Mouse (Mus musculus): ENCODE data around the gene Shank3. TPM values are rescaled to one million over a fixed set of nuclear protein-coding genes. Genes with fewer than 3 reads are reported as not detected.

The Shank3 gene
- polyA plus RNA-seq, 1 experiment from 2014 or later: 2.6 TPM

DNA sequence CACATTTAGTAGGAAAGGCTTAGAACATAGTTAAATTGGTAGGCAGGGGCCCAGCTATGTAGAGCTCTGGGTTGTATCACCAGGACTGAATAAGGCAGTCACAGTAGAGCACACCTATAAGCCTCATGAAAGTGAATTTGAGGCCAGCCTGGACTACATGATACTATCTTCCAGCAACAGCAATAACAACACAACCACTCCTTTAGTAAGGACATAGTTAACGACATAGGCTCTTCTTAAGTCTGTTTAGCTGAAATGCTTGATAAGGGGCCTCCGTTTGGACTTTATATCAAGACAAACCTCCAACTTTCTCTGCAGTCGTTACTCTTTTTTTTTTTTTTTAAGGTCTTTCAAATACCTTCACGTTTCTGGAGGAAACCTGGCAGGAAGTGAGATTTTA lies 13.3 kb downstream of the Shank3 start:
- 65% methylated on average over 4 of the region's 4 CpGs for WGBS
- peaks cover 3% of the 10 kb centered on the region; the same call in 1 of the 2 replicates for H3K36me3 ChIP-seq
- H3K27ac ChIP-seq: no peak overlapping the region
- no peak for DNase-seq (ENCODE audit: low spot score)
- H3K4me3 ChIP-seq: no peak overlapping the region
- H3K9me3 ChIP-seq: no peaks in the 10 kb centered on the region
- H3K4me1 ChIP-seq: no peaks in the 10 kb centered on the region
- no peaks in the 10 kb centered on the region for H3K27me3 ChIP-seq (ENCODE audit: insufficient read depth, poor library complexity, severe bottlenecking)

DNA sequence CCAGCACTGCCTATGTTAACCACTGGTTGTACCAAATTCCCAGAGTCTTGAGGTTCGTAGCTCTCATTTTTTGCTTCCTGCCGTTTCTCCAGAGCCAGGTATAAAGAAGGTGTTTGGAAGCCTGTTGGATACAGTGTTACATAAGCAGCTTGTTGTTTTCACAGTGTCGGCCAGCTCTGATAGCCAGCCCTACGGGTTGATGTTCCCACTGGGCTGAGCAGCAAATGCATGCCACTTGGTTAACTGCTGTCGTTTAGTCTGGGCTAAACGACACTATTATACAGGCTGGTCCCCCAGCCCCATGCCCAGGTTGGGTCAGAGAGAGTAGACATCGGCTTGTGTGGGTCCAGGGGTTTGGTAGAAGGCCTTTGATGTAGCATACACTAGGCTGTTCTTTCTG lies 22.5 kb downstream of the Shank3 start:
- H3K9me3 ChIP-seq: no peaks in the 10 kb centered on the region
- peaks cover 6% of the 10 kb centered on the region; the same call in 1 of the 2 replicates for H3K4me1 ChIP-seq
- no peak for DNase-seq (ENCODE audit: low spot score)
- peaks cover 48% of the 10 kb centered on the region for H3K27me3 ChIP-seq (ENCODE audit: insufficient read depth, poor library complexity, severe bottlenecking)
- H3K27ac ChIP-seq: no peak overlapping the region
- WGBS: 52% methylated on average over 7 of the region's 7 CpGs
- H3K36me3 ChIP-seq: 0 out of 2 replicates have a peak, but pooled peaks cover 18% of the 10 kb centered on the region
- H3K4me3 ChIP-seq: no peak overlapping the region

DNA sequence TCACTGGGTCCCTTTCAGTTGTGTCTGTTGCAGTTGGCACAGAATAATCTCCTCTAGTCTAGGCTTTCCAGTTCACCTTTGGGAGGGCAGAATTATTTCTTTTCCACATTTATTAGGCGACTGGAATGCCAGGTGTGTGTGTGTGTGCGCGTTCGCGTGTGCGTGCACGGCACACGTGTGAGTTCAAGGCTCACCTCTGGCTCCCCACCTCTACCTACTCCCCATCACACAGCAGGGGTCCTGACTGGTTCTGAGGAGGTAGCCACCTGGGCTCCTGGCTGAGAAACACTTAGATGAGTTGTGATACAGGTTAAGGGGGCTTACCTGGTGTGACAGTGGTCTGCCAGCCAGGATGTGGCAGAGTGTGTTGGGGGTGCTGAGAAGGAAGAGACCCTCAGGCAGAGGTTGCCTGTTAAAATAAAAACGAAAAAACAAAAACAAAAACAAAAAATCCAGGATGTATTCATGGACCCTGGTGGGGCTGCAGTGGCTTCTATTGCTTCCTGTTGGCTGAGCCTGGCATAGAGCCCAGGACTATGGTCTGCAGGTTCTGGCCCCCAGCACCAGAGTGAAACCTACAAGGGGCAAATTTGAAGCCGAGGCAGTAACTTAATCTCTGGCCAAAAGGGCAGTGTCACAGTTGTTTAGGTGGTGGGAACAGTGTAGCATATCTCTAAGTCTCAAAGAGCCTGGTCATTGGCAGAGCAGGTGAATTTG lies 23.3 kb downstream of the Shank3 start:
- WGBS: 83% methylated on average over 10 of the region's 10 CpGs
- DNase-seq (ENCODE audit: low spot score): no peak
- peaks cover 48% of the 10 kb centered on the region for H3K27me3 ChIP-seq (ENCODE audit: insufficient read depth, poor library complexity, severe bottlenecking)

DNA sequence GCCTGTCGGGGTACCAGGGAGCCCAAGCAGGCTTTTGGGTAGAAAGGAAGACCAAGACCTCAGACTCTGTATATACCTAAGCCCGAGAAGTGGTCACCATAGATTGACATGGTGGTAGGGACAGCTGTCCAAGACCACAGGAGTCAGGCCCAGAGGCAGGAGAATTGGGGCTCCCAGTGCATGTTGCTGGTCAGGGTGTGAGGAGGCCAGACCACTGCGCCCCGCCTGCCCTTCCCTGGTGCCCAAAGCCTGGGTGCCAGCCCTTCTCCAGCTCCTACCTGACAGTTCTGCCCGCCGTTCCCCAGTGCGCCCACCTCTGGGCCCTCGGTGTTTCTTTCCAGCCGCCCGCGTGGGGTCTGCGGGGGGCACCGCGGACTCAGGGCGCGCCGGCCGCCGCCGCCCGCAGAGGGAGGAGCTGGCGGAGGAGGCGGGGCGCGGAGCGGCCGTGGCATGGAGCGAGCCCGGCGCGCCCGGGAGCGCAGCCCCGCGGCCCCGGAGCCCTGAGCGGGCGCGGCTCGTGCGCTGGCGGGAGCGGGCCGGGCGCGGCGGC lies 23.9 kb downstream of the Shank3 start:
- WGBS: 30% methylated on average over 47 of the region's 47 CpGs
- peaks cover 48% of the 10 kb centered on the region for H3K27me3 ChIP-seq (ENCODE audit: insufficient read depth, poor library complexity, severe bottlenecking)

More for the DNA sequence above, 23.3 kb downstream of the Shank3 start:
- no peak overlapping the region for H3K27ac ChIP-seq
- H3K9me3 ChIP-seq: no peaks in the 10 kb centered on the region
- peaks cover 6% of the 10 kb centered on the region; the same call in 1 of the 2 replicates for H3K4me1 ChIP-seq
- peak overlapping the region; percentile 64; the same call in 1 of the 2 replicates for H3K4me3 ChIP-seq
- H3K36me3 ChIP-seq: 0 out of 2 replicates have a peak, but pooled peaks cover 18% of the 10 kb centered on the region

DNA sequence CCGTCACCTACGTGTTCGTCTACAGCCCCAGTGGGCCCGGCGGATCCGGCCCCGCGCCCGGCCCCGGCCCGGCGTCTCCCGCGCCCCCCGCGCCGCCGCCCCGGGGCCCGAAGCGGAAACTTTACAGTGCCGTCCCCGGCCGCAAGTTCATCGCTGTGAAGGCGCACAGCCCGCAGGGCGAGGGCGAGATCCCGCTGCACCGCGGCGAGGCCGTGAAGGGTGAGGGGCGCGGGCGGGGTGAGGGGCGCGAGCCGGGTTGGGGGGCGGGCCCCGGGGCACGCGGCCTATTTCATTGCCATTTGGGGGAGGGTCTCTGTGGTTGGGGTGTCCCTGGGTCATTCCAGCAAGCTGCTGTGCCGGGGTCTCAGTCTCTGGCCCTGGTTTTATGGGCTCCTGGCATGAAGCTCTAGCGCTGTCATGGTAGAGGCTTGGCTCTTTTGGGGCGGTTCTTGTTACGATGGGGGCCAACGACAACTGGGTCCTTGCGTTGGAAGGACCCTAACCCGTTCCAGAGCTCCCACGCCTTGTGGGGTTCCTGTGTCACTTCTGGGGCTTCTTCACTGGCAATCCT lies 24.7 kb downstream of the Shank3 start:
- peak overlapping the region; percentile 64 for H3K4me3 ChIP-seq
- H3K27me3 ChIP-seq (ENCODE audit: insufficient read depth, poor library complexity, severe bottlenecking): peaks cover 48% of the 10 kb centered on the region
- peaks cover 22% of the 10 kb centered on the region; the same call in 1 of the 2 replicates for H3K36me3 ChIP-seq
- H3K9me3 ChIP-seq: no peaks in the 10 kb centered on the region
- peak overlapping the region; percentile 19; the same call in 1 of the 2 replicates for H3K27ac ChIP-seq
- H3K4me1 ChIP-seq: peaks cover 6% of the 10 kb centered on the region; the same call in 1 of the 2 replicates
- DNase-seq (ENCODE audit: low spot score): no peak
- 23% methylated on average over 51 of the region's 52 CpGs for WGBS

More for the DNA sequence above, 23.9 kb downstream of the Shank3 start:
- Histone ChIP-seq H3K4me3 (peak overlapping the region; percentile 64), H3K27ac (no peak overlapping the region), H3K36me3 (0 out of 2 replicates have a peak, but pooled peaks cover 19% of the 10 kb centered on the region), H3K9me3 (no peaks in the 10 kb centered on the region), H3K4me1 (peaks cover 6% of the 10 kb centered on the region; the same call in 1 of the 2 replicates)
- no peak for DNase-seq (ENCODE audit: low spot score)

DNA sequence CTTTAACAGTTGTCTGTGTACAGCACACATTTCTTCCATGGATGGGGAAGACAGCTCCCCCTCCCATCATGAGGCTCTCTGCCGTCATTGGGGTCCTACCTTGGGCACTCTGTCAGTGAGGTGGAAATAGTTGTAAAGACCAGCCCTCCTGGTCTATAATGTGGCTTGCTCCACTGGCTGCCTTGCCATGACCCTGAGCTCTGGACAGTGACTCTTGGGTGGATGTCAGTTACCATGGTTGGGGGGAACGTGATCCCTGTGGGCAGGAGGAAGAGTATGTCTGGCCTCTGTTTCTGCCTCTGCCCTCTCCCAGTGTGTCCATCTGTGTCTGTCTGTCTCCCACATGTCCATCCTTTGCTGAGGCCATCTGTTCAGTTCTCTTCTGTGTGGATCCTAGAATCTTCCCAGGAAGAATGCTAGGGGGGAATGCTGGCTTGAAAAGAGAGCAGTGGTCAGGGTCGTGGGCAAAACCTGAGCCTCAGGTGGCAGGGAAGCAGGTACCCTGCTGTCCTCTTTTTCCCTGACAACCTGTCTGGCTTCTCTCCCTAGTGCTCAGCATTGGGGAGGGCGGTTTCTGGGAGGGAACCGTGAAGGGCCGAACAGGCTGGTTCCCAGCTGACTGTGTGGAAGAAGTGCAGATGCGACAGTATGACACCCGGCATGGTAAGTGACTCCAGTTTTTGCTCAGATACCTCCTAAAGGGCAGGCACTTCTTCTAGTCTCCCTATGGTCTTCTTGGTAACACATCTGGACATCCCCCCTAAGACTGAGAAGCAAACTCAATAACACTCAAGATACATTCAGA lies 25.4 kb downstream of the Shank3 start:
- H3K27ac ChIP-seq: no peak overlapping the region
- H3K4me1 ChIP-seq: peaks cover 6% of the 10 kb centered on the region; the same call in 1 of the 2 replicates
- H3K4me3 ChIP-seq: peak overlapping the region; percentile 64
- H3K9me3 ChIP-seq: no peaks in the 10 kb centered on the region
- no peak for DNase-seq (ENCODE audit: low spot score)
- peaks cover 48% of the 10 kb centered on the region for H3K27me3 ChIP-seq (ENCODE audit: insufficient read depth, poor library complexity, severe bottlenecking)
- H3K36me3 ChIP-seq: peaks cover 22% of the 10 kb centered on the region; the same call in 1 of the 2 replicates
- 77% methylated on average over 8 of the region's 8 CpGs for WGBS

DNA sequence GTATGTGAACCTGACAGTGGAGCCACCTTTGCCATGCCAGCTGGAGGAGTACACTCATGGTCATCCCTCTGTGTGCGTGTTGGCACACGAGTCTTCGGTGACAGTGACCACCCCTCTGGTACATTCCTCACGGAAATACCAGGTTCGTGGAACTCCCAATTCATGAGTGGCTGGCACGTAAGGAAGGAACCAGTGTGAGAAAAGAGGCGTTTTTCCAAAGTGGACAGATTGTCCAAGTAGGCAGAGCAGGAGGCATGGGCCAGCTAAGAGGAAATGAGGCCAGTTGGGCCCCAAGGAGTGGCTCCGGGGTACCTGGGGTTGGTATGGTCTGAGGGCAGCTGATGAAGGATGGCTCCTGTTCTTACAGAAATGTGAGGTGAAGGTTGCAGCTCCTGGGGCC lies 26.0 kb downstream of the Shank3 start:
- Histone ChIP-seq H3K4me3 (no peak overlapping the region), H3K27ac (no peak overlapping the region), H3K9me3 (no peaks in the 10 kb centered on the region), H3K36me3 (peaks cover 19% of the 10 kb centered on the region; the same call in 1 of the 2 replicates), H3K4me1 (peaks cover 6% of the 10 kb centered on the region; the same call in 1 of the 2 replicates), H3K27me3 (ENCODE audit: insufficient read depth, poor library complexity, severe bottlenecking) (peaks cover 49% of the 10 kb centered on the region)
- DNase-seq (ENCODE audit: low spot score): no peak
- 87% methylated on average over 8 of the region's 8 CpGs for WGBS

DNA sequence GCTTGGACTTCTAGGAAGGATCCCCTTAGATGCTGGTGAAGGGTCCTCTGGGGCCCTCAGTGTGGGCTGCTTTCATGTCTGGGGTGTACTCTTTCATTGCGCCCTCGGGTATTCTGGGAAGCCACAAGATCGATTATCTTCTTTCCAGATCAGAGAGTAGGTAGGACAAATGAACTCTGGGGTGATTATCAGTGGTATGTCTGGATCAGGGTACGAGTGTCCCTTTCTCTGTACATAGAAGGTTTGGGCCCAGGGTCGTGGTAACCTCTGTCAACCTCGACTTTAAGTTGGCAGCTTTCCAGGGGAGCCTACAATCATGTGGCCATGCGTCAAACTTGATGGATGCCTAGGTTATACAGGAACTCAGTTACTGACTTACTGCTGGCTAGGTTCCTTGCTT lies 26.5 kb downstream of the Shank3 start:
- Histone ChIP-seq H3K36me3 (peaks cover 23% of the 10 kb centered on the region; the same call in 1 of the 2 replicates), H3K27me3 (ENCODE audit: insufficient read depth, poor library complexity, severe bottlenecking) (peaks cover 53% of the 10 kb centered on the region), H3K27ac (no peak overlapping the region), H3K4me3 (no peak overlapping the region), H3K9me3 (no peaks in the 10 kb centered on the region), H3K4me1 (peaks cover 6% of the 10 kb centered on the region; the same call in 1 of the 2 replicates)
- DNase-seq (ENCODE audit: low spot score): no peak
- 66% methylated on average over 7 of the region's 7 CpGs for WGBS

DNA sequence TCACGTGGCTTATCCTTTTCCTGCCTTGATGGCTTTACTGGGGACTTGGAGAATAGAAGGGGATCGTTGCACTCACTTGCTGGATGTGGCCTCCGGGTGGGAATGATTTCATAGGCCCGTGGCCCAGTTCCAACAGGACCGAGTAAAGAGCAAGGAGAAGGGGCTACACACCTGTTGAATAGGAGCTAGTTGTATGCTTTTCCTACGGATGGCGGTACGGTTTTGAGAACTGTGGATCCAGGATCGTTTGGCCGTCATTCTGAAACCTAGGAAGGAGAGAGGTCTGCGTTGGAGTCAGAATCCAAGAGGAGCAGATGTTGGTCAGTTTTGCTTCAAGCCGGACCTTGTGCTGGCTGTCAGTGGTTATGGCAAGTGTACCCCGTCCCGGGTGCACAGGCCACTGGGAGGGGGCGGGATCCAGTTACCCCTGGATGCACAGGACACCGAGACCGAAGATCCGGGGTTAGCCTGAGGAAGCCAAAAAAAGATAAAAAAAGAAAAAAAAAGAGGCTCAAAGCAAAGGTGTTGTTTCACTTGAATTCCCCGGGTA lies 27.4 kb downstream of the Shank3 start:
- peaks cover 54% of the 10 kb centered on the region for H3K27me3 ChIP-seq (ENCODE audit: insufficient read depth, poor library complexity, severe bottlenecking)
- H3K4me3 ChIP-seq: no peak overlapping the region
- 86% methylated on average over 19 of the region's 19 CpGs for WGBS
- peaks cover 22% of the 10 kb centered on the region; the same call in 1 of the 2 replicates for H3K36me3 ChIP-seq
- H3K9me3 ChIP-seq: no peaks in the 10 kb centered on the region
- peaks cover 6% of the 10 kb centered on the region for H3K4me1 ChIP-seq
- no peak overlapping the region for H3K27ac ChIP-seq
- no peak for DNase-seq (ENCODE audit: low spot score)

DNA sequence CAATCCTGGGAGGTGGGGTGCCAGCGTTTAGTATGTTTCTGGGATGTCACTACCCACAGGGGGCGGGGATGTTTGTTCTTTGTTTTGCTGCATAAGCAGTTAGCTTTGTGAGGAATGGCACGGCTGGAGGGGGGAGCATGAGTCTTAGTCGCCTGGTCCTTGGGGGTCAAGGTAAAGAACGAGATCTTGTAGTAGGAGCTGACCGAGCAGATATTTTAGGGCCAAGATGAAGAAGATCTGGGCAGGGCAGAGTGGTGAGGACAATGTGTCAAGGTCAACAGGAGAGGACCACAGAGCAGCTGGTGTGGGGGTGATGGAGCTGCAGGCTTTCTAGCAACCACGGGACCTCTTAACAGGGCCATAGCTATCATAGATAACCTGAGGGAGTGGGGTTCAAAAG lies 28.0 kb downstream of the Shank3 start:
- Histone ChIP-seq H3K4me1 (peaks cover 8% of the 10 kb centered on the region), H3K36me3 (peaks cover 20% of the 10 kb centered on the region; the same call in 1 of the 2 replicates), H3K9me3 (no peaks in the 10 kb centered on the region), H3K27me3 (ENCODE audit: insufficient read depth, poor library complexity, severe bottlenecking) (peaks cover 54% of the 10 kb centered on the region), H3K27ac (no peak overlapping the region), H3K4me3 (no peak overlapping the region)
- WGBS: 79% methylated on average over 7 of the region's 7 CpGs
- no peak for DNase-seq (ENCODE audit: low spot score)

DNA sequence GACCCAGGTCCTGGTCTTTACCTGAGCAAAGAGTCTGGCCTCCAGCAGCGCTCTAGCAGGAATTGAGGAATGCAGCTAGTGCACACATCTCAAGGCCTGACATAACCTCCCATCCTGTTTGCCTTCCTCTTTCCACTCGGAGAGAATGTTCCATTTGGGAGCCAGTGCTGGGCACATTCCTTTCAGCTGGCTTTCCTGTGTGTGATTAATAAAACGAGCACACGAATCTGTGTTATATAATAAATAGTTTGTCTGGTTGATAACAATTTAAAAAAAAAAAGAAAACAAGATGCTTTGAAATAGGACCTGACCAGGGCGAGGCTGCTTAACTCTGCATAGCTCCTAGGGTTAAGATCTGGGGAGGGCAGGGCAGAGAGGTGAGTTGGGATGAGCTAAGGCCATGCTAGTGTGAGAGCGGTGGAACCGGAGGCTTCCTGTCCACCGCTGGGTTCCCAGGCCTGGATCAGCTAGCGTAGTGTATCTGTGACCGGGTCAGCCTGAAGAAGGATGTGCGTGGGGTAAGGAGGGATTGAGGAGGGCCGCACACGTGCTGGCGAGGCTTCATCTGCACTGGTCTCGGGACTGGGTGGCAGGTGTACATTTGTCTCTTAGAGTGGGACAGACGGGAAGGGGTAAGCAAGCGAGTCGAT lies 28.9 kb downstream of the Shank3 start:
- H3K4me3 ChIP-seq: no peak overlapping the region
- WGBS: 80% methylated on average over 18 of the region's 18 CpGs

DNA sequence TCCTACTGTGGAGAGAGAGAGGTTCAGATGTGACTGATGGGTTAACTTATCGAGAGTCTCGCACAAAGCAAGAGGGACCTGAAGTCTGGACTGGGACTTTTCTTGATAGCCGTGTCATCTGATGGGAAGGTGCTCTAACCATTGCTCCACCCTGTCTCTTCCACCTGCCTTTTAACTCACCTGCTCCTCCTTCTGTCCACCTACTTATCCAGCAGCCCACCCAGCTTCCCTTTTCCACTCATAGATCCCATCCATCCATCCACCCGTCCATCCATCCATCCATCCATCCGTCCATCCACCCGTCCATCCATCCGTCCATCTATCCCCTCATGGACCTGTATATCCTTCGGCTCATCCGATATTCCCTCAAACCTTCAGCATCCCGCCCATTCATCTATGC lies 29.5 kb downstream of the Shank3 start:
- no peak overlapping the region for H3K27ac ChIP-seq
- 88% methylated on average over 10 of the region's 10 CpGs for WGBS
- H3K4me3 ChIP-seq: no peak overlapping the region
- peaks cover 11% of the 10 kb centered on the region for H3K4me1 ChIP-seq
- H3K9me3 ChIP-seq: no peaks in the 10 kb centered on the region
- H3K27me3 ChIP-seq (ENCODE audit: insufficient read depth, poor library complexity, severe bottlenecking): peaks cover 56% of the 10 kb centered on the region
- H3K36me3 ChIP-seq: peaks cover 28% of the 10 kb centered on the region; the same call in 1 of the 2 replicates
- no peak for DNase-seq (ENCODE audit: low spot score)

More for the DNA sequence above, 28.9 kb downstream of the Shank3 start:
- peaks cover 54% of the 10 kb centered on the region for H3K27me3 ChIP-seq (ENCODE audit: insufficient read depth, poor library complexity, severe bottlenecking)
- no peaks in the 10 kb centered on the region for H3K9me3 ChIP-seq
- peaks cover 25% of the 10 kb centered on the region; the same call in 1 of the 2 replicates for H3K36me3 ChIP-seq
- no peak overlapping the region for H3K27ac ChIP-seq
- DNase-seq (ENCODE audit: low spot score): no peak
- peaks cover 12% of the 10 kb centered on the region for H3K4me1 ChIP-seq

Data from heart, embryonic 10.5 days (tissue).